Mouse (Mus musculus): Measurements from ENCODE around the gene Rara.

GRCm38 (mm10) chr11:98943741-98944461 lies 16.3 kb downstream of the Rara start:
- 0 out of 2 replicates have a peak, but pooled peaks have one; percentile 16 for TF ChIP-seq POLR2A (IDR thresholded peaks at IDR 0.05; ENCODE audit: control insufficient read depth, extremely low read depth, insufficient read depth, low read length, poor library complexity)
- TF ChIP-seq CTCF (IDR thresholded peaks at IDR 0.05; ENCODE audit: borderline replicate concordance, control insufficient read depth, extremely low read depth, insufficient read depth, low read length, poor library complexity), result no peak
